In the genomic region with DNA sequence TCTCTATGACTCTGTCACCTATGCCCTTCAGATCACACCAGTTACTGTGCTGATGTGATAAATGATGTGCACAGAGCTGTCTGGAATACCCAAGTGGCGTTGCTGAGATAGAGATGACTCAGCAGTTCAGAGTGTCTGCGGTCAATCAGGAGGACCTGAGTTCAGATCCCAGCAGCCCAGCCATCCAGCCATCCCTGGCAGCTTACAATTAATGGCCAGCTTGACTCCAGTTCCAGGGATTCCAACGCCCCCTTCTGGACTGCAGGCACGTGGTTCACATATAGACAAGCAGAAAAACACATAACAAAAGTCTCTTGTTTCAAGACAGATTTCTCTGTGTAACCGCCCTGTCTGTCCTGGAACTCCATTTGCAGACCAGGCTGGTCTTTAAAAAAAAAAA, we compare ENCODE assay signal across 8 mouse cellular contexts. TPM values are rescaled to one million over a fixed set of nuclear protein-coding genes. Genes with fewer than 3 reads are reported as not detected.
DNase-seq lines count a peak whose midpoint lies in the region; ATAC-seq and TF ChIP-seq lines count a peak whose summit lies in the region.

No protein-coding gene starts in this region.

- peaks cover 36% of the 10 kb centered on the region for H3K36me3 ChIP-seq in heart, embryonic 15.5 days
- H3K36me3 ChIP-seq in heart, postnatal 0 days (replicated peaks; ENCODE audit: control insufficient read depth, insufficient read depth, low read length): peaks cover 25% of the 10 kb centered on the region

- DNase-seq in heart, adult 11 months: no peak
- DNase-seq in ES-CJ7 (ENCODE audit: low read depth, low spot score): peak; percentile 67
- no peak for DNase-seq in heart, postnatal 0 days (ENCODE audit: low spot score)
- peak; percentile 14 for DNase-seq in mesoderm, embryonic 11.5 days (ENCODE audit: low read depth, low spot score)
- no peak for DNase-seq in right cerebral cortex, postnatal 14 days
- no peak for DNase-seq in left cerebral cortex, adult 18-20 months (ENCODE audit: low spot score in 2 of 2)
- no peak for DNase-seq in urinary bladder, postnatal 4 days (ENCODE audit: low spot score in 2 of 2)

- 75% methylated on average over 5 of the region's 5 CpGs for WGBS in heart, embryonic 15.5 days
- 71% methylated on average over 5 of the region's 5 CpGs for WGBS in heart, postnatal 0 days

- peaks cover 18% of the 10 kb centered on the region for H3K4me1 ChIP-seq in heart, embryonic 15.5 days (replicated peaks)
- H3K4me1 ChIP-seq in heart, postnatal 0 days (ENCODE audit: control insufficient read depth, insufficient read depth): peaks cover 8% of the 10 kb centered on the region

- H3K4me2 ChIP-seq in heart, embryonic 15.5 days: peak overlapping the region; percentile 78
- peak overlapping the region; percentile 73 for H3K4me2 ChIP-seq in heart, postnatal 0 days (ENCODE audit: low read depth, low read length)

- H3K9me3 ChIP-seq in heart, embryonic 15.5 days (replicated peaks): no peaks in the 10 kb centered on the region
- H3K9me3 ChIP-seq in heart, postnatal 0 days (replicated peaks; ENCODE audit: control insufficient read depth, low read length): no peaks in the 10 kb centered on the region

- no peak for TF ChIP-seq EP300 in heart, postnatal 0 days (IDR thresholded peaks at IDR 0.05; ENCODE audit: low read depth)

- no peak overlapping the region for H3K27ac ChIP-seq in heart, embryonic 15.5 days
- H3K27ac ChIP-seq in heart, postnatal 0 days (ENCODE audit: low read depth): no peak overlapping the region

- H3K4me3 ChIP-seq in heart, embryonic 15.5 days: peak overlapping the region; percentile 99
- peak overlapping the region; percentile 95 for H3K4me3 ChIP-seq in heart, postnatal 0 days (ENCODE audit: low read depth, low read length)

- no peaks in the 10 kb centered on the region for H3K27me3 ChIP-seq in heart, embryonic 15.5 days
- no peaks in the 10 kb centered on the region for H3K27me3 ChIP-seq in heart, postnatal 0 days (ENCODE audit: control insufficient read depth, insufficient read depth, low read length)

- H3K9ac ChIP-seq in heart, embryonic 15.5 days: peak overlapping the region; percentile 98; the same call in 1 of the 2 replicates
- H3K9ac ChIP-seq in heart, postnatal 0 days (replicated peaks; ENCODE audit: low read depth, low read length): peak overlapping the region; percentile 83; the same call in 1 of the 2 replicates

- no peak for ATAC-seq in heart, embryonic 15.5 days (replicated peaks; ENCODE audit: insufficient number of reproducible peaks, insufficient read depth, low FRiP score, low read depth)
- ATAC-seq in heart, postnatal 0 days (ENCODE audit: insufficient read depth, low read depth): no peak

- no peak; the same call in 1 of the 2 replicates for TF ChIP-seq CTCF in heart, postnatal 0 days (IDR thresholded peaks at IDR 0.05; ENCODE audit: low read depth)

RNA-seq across cellular contexts. Expression of gene Tomm5, which starts 1.5 kb away (rescaled TPM):
- 210 and 237 TPM in 2 replicates for polyA plus RNA-seq in heart, embryonic 15.5 days (2015; fragmentation: Nextera tagmentation; extraction: Ambion mirVana)
- total RNA-seq in heart, postnatal 0 days (2014; rRNA removed; ENCODE audit: low replicate concordance): 231 and 353 TPM in 2 replicates
- 305 and 324 TPM in 2 replicates for polyA plus RNA-seq in heart, postnatal 0 days (2015; fragmentation: Nextera tagmentation; extraction: Ambion mirVana)
- total RNA-seq in left cerebral cortex, adult 18-20 months (2021): 10 to 100 TPM; 68.7 to 79.6 TPM

RNA-seq across cellular contexts. Expression of gene Fbxo10, which starts 22.0 kb away (rescaled TPM):
- 18.1 and 23.2 TPM in 2 replicates for polyA plus RNA-seq in heart, embryonic 15.5 days (2015; fragmentation: Nextera tagmentation; extraction: Ambion mirVana)
- total RNA-seq in heart, postnatal 0 days (2014; rRNA removed; ENCODE audit: low replicate concordance): 23.0 and 30.7 TPM in 2 replicates
- 11.1 and 11.9 TPM in 2 replicates for polyA plus RNA-seq in heart, postnatal 0 days (2015; fragmentation: Nextera tagmentation; extraction: Ambion mirVana)
- total RNA-seq in left cerebral cortex, adult 18-20 months (2021): 10 to 100 TPM; 31.4 to 32.4 TPM

Comparison
In these comparisons a context has a peak if more than half of its experiments do, and no peak if none do; other contexts are left out.
1. DNase-seq: peak in ES-CJ7 (single experiment) and mesoderm, embryonic 11.5 days (single experiment); none in heart, adult 11 months (single experiment), heart, postnatal 0 days (single experiment), right cerebral cortex, postnatal 14 days (single experiment), left cerebral cortex, adult 18-20 months (0 of 2) and urinary bladder, postnatal 4 days (0 of 2).